Mouse (Mus musculus): ENCODE data around the gene Sim2.

Gene Sim2

DNA sequence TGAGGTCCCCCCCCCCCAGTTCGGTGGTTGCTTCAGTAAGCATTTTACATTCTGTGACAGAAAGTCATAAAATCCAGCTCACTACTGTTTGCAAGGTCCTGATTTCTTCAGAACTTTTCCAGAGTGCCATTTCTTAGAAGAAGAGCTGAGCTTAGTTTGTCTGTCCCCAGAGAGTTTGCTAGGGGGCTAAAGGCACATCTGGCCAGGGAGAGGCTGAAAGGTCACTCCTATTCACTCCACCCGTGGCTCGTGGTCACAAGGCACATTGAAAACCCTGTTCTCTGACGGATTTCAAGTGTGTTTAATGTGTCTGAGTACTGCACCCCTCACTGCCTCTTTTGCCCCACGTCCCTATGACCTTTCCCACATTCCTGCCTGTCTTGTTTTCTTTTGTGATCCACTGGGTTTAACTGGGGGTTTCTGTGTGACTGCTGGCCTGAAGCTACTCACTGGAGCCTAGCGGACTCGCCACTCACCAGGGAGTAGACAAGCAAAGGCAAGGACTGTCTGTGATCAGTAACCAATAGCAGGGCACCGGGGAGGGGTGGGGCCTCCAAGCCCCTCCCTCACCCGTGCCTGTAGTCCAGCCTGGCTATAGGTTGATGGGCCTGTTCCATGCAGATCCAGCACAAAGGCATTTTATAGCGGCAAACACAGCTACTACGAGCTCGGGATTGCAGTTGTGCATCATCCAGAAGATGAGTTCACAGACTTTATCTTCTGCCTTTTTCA lies 13.2 kb downstream of the Sim2 start:
- peak in 1 of 2 experiments; percentile 52 for DNase-seq

DNA sequence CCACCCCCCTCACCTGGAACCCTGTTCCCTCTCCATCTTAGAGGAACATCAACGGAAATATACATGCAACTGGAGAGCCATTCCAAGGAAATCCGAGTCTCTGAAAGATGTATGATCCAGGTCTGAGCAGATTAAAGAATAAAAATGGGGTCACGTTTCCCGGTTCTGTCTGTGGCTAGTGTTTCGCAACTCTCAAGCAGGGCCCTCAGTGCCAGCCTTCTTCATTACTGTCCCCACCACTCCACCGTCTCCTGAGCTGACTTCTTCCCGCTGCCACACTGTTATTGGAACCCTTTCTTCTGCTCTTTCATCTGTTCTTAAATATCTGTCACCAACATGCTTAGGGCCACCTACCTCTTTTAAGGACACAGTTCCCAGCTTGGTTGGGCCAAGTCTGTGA lies 28.4 kb downstream of the Sim2 start:
- DNase-seq, result no peak

DNA sequence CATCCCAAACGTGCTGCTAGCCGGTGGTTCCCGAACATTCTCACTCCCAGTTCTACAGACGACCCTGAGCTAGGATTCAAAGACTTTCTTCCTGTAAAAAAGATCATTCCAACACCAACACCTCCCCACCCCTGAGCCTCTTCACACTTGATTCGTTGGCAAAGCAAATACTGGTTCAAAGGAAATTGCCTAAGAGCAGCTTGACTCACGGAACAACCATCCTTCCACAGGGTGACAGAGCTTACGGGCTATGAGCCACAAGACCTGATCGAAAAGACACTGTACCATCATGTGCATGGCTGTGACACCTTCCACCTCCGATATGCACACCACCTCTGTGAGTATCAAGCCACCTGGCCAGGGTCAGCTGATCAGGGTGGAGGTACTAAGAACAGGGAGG lies 30.0 kb downstream of the Sim2 start:
- DNase-seq, result no peak

DNA sequence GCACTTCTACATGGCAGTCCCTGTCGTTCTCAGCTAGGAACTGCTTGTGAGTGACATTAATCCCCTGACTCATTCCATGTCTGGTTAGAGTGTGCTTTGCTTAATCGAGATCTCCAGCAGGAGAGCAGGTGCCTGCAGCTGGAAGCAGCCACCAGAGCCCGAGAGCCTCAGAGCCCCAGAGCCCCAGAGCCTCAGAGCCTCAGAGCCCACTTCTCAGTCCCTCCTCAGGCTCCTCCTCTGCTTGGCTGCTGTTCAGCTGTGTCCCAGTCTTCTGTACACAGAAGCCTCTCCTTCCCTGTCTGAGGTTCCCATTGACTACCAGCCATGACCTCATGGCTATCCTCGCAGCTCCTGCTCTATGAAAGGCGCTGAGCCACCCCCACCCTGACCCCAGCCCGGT lies 32.6 kb downstream of the Sim2 start:
- DNase-seq, result no peak

DNA sequence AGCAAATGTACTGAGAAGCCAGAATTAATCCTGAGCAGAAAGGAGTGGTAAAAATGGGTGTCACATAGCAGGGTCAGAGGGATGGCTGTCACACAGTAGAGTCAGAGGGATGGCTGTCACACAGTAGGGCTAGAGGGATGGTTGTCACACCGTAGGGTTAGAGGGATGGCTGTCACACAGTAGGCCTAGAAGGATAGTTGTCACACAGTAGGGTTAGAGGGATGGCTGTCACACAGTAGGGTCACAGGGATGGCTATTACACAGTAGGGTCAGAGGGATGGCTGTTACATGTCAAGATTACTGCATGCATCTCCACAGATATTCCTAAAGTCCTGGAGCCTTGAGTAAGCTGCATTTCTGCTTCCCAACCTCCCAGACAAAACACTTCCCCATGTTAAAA lies 33.7 kb downstream of the Sim2 start:
- no peak for DNase-seq

DNA sequence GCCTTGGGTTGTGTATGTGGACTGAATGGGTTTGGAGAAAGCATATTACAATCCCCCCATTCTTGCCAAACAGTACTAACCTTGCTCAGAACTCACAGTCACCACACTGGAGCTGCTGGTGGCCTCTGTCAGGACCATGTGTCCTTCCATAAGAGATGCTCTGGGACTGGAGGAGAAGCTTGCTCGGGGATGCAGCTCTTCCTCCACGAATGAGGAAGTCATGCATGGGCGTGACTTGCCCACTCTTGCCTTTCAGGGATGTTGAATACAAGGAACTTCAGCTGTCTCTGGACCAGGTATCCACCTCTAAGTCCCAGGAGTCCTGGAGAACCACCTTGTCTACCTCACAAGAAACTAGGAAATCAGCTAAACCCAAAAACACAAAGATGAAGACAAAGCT lies 37.6 kb downstream of the Sim2 start:
- no peak for DNase-seq

DNA sequence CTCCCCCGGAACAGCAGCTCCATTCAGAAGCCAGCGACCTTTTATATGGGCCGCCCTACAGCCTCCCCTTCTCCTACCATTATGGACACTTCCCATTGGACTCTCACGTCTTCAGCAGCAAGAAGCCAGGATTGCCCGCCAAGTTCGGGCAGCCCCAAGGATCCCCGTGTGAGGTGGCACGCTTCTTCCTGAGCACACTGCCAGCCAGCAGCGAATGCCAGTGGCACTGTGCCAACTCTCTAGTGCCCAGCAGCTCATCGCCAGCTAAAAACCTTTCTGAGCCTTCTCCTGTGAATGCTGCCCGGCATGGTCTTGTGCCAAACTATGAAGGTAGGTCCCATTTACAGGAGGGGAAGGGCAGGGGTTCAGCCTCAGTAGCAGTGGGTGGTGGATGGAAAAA lies 38.5 kb downstream of the Sim2 start:
- DNase-seq, result peak; percentile 31 to 33

DNA sequence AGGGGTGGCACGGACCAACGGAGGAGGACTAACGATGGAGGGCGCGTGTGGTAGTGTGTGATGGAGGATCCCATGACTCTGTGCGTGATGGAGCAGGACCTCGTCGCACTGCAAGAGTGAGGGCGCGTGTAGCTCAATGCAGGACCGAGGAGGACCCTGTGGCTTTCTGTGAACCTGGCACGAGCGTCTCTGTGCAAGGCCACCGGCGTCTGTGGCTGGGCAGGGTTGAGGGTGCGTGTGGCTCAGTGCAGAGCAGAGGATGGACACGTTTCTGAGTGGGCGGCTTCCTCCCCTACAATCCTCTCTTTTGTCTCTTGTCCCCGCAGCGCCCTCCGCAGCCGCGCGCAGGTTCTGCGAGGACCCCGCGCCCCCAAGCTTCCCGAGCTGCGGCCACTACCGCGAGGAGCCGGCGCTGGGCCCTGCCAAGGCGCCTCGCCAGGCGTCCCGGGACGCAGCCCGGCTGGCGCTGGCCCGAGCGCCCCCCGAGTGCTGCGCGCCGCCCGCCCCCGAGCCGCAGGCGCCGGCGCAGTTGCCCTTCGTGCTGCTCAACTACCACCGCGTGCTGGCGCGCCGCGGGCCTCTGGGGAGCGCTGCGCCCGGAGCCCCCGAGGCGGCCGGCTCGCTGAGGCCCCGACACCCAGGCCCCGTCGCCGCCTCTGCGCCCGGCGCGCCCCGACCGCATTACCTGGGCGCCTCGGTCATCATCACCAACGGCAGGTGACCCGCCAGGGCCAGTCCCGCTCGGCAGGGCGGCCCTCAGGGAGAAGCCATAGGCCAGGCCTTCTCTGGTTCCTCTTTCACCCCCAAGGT lies 40.6 kb downstream of the Sim2 start:
- no peak for DNase-seq

DNA sequence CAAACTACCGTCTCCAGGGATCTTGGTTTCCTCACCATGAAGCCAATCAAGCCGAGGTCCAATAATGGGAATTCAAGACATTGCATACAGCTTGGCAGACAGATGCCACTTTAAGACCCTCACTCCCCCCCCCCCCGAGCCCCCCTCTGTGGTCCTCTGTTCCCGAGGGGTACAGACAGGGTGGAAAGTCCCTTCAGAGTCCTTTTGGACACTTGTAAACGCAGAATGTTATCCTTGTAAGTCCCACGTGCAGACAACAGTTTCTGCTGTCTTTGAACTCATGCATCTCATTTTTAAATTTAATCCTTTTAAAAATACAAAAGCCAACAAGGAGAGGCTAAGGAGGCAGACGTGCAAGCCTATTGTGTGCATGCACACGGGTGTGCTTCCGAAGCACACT lies 41.5 kb downstream of the Sim2 start:
- DNase-seq, result no peak

DNA sequence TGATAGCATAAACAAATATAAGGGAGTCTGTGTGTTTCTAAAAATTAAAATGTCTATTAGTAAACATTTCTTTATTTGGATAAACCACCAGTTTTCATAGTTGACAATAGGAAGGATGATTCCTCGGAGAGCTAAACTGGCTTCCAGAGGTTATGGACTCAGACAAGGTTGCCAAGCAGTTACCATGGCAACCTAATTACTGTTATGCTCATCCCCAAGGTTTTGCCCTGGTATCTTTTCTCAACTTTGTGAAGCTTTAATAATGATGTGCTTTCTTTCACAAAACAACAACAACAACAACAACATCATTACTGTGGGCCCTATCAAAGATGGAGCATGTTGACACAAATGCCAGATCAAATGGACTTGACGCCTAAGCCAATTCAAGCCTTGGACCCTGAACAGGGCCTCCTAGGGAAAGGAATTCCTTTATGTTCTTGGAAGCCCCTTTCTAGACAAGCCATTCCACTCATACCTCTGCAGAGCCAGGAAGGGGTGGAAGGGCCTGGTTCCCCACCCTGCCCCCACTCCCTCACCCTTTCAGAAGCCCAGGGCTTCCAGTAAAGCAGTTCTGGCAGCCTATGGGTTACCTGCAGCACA lies 43.6 kb downstream of the Sim2 start:
- DNase-seq, result no peak

DNA sequence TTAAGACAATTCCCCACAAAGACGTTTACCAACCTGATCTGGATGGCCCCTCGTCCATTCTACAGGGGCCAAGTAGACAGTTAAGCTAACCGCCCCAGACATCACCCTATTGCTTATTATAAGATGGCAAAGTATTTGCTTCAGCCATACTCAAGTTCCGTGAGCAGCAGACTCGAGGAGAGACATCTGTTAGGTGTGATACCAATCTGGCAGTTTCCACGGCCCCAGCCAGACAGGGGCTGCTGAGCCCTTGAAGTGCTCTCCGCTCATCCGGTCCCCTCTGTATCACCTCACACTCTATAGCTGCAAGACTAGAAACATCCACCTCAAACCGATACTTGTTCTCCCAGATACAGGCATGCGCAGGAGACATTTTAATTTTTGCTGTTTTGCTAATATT lies 49.5 kb downstream of the Sim2 start:
- no peak for DNase-seq

DNA sequence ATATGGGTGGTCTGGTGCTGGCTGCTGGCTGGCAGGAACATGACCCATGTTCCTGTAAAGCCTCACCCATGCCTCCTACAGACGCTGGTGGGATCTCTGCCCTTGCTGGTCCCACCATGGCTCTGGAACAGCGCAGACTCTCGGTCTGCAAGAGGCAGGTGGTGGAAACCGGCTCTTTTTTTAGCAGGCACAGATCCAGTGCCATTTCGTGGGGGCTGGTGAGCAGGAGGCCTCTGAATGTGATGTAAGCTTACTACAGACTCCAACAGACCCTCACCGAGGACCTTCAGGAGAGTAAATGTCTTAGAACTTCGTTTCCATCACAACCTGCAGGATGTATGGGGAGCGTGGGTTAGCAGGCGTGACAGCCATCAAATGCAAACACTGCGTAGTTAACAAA lies 56.0 kb downstream of the Sim2 start:
- DNase-seq, result no peak

DNA sequence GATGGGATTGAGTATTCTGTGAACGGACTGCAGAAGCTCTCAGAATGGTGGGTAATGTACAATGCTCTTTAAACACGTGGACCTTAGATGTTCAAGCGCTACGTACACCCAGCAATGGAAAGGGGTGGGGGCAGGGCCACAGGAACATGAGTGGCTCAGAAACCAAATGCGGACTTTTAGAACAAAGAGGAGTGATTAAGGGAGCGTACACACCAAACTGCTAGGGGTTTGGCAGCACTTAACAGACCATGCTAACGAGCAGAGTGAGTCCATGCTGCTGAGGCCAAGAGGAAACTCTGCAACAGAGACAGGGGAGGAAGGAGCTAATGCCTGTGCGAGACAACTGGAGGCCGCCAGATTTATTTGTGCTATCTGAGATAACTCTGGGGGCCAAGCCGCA lies 58.6 kb downstream of the Sim2 start:
- no peak for DNase-seq

DNA sequence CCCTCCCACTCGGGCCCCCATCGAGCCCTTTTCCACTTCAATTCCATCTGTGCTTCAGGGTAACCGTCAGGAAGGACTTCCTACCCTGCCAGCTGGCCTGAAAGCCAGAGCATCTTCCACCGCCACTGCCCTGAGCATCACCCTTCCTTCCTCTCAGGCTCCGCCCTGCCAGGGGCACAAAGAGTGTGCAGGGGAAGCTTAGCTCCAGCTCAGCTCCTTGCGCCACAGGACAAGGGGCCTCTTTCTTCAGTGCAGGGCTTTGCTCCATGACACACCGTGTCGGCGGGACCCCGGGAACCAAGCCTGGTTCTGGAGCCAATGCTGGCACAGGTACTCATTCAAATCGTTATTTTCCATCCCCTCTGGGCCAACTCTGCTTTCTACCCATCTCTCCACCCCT lies 63.4 kb downstream of the Sim2 start:
- DNase-seq, result peak; percentile 6 to 8

DNA sequence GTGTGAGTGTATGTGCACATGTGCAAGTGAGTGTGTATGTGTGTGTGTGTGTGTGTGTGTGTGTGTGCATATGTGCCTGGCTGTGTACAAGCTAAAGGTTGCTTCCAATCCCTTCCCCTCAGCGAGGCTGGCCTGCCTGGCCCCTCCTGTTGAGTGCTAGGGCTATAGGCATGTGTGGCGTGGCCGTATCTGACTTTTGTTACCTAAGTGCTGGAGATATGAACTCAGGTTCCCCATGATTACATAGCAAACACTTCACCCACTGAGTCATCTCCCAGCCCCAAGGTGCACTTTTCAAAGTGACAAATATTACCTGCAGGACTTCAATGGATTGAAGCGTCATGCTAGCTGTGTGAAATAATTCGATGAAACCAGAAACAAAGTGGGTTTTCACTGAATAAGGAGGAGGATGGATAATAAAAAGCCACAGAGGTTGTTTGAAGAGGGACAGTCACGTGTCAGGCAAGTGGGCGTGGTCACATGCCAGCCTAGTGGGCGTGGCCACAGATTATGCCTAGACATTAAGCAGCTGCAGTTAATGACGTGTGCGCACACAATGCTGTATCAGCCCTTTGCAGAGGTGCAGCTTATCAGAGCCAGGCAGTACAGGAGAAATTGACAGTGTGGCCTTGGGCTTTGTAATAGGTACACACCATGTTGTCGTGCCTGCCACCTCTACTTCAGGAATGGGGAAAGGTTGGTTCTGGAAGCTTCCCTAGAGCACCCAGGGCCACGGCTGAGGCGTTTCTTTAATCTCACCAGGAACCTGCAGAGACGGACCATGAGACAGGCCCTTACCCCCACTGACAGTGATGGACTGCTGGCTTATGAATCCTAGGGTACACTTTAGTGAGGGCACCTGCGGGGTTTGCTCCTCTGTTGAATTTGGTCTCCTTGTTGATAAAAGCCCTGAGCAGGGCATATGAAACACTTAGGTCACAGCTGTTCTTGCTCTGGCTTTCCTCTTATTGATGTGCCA lies 65.7 kb downstream of the Sim2 start:
- no peak for DNase-seq

DNA sequence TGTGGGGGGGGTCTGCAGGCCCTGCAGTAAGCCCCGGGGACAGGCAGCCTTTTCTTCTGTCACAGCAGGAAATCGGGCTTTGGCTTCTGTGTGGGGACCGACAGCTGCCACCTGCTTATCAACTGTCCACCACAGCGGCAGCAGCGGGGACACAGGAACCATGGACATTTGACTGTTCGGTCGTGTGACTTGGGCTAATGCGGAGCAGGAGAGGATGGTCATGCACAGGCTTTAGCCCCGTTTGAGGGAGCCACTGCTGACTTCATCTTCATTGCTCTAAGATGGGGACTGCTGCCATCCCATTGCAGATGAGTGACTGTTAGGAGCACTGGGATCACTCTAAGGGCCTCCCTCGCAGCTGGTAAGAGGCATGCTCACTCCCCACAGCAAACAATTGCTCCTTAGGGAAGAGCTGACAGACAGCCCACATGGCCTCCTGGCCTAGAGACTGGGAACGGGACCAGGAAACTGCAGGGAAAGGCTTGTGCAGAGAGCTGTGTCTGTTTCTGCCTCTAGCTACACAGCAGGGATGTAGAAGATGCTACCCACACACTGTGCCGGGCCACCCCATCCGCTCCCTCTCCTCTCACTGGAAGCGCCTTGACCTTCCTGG lies 70.4 kb downstream of the Sim2 start:
- no peak for DNase-seq

DNA sequence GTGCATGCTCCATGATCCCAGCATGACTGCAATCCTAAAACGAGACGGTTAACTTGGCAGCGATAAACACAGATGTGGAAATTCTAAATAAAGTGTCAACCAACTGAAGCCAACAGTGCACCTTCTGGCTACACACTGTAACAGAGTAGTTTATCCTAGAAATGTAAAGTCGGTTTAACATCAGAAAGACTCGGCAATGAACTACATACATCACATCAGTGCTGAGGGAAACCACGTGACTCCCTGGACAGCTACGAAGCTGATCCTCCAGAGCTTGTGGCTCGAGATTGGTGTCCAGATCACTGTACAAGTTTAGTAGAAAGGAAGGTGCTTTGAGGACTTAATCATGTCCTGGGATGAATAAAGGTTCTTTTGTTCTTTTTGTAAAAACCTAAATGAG lies 73.1 kb downstream of the Sim2 start:
- DNase-seq, result no peak

DNA sequence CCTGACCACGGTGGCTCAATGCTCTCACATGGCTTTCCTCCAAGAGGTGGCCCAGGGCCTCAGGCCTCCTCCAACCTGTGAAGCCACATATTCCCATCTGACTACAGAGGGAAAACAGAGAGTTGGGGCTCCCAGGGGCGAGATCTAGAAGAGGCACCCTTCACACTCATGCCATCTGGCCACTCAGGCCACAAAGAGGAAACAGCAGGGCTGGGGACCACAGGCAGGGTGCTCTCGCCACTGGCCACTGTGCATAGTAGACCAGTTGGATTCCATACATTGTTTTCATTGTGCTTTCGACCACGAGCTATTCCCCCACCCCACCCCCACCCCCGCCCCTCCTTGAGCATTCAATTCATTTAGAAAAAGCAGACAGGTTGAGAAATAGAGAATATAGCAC lies 77.3 kb downstream of the Sim2 start:
- no peak for DNase-seq

DNA sequence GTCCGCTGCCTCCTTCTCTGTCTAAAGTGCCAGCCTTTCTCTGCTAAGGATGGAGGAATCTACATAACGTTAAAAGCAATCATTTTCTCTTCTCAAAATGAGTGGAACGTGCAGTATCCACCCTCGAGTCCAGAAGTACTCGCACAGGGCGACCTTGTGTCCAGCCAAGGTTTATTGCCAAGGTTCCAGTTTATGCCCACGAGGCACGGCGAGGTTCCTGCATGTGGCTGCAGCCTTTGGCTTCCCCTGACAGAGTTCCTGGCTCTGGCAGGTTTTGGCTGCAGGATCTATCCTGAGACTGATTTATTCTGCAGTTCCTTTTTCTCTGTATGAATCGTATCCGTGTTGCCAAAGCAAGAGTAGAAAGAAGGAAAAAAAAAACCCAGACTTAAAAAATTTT lies 78.3 kb downstream of the Sim2 start:
- peak; percentile 56 to 58 for DNase-seq

DNA sequence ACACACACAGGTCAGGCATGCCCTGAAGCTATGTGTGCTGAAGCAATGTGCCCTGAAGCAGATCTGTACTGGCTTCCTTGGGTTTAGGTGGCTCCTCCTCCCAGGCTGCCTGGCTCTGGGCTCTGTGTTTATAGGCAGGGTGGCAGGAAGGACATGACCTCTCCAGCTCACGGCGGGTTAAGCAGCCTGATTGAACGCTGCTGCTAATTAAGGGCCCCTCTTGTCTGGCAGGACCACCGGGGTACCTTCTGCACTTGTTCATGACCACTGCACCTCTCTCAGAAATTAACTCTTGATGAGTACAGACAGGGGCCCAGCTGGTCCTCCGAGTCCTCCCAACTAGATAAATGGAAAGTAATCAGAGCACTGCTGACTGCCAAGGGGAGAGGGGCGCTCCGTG lies 79.5 kb downstream of the Sim2 start:
- peak; percentile 7 to 18 for DNase-seq

DNA sequence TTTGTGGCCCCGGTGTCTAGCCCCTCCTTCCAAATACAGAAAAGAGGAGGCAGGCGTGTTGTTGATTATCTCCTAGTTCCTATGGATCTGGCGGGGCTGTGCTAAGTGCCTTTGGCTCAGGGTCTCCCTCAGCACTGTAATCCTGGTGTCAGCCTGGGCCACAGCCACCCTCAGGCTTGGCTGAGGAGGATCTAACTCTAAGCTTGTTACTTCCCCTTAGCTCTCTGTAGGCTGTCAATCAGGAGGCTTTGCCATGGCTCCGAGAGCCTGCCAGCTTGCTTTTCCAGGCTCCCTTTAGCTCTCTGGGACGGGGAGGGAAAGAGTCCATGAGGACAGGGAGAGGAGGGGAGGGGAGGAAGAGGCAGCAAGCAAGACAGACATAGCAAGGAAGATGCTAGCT lies 80.2 kb downstream of the Sim2 start:
- no peak for DNase-seq

All from kidney, adult 8-10 months (tissue).